Mouse (Mus musculus) liver, embryonic 16.5 days (tissue): ENCODE data around the gene Cfap157. TPM values are rescaled to one million over a fixed set of nuclear protein-coding genes. Genes with fewer than 3 reads are reported as not detected.

ENCODE experiments used
- ATAC-seq: fragments of 200-750 bp; cut with Nextera tagmentation; 2 replicates; pipeline ENCODE4 v1.8.0; 2017; ENCODE audit warnings: low read depth, mild to moderate bottlenecking, moderate number of reproducible peaks, moderate library complexity
- H3K27ac ChIP-seq: fragments of 300-500 bp; sonication (generic); 2 replicates; pipeline ENCODE4 v1.5.1; 2014; ENCODE audit warnings: mild to moderate bottlenecking, low read length
- H3K27me3 ChIP-seq: fragments of 300-500 bp; sonication (generic); 2 replicates; pipeline ENCODE4 v1.6.1; 2014; ENCODE audit warnings: low read depth, low read length, mixed read lengths; ENCODE audit not compliant: control insufficient read depth, insufficient read depth
- H3K36me3 ChIP-seq: fragments of 300-500 bp; sonication (generic); 2 replicates; pipeline ENCODE4 v1.6.1; 2014; ENCODE audit warnings: mild to moderate bottlenecking; ENCODE audit not compliant: control insufficient read depth, insufficient read depth
- H3K4me1 ChIP-seq: fragments of 300-500 bp; sonication (generic); 2 replicates; pipeline ENCODE4 v1.6.1; 2014; ENCODE audit warnings: low read depth, low read length, mixed read lengths; ENCODE audit not compliant: control insufficient read depth
- H3K4me2 ChIP-seq: fragments of 300-500 bp; sonication (generic); 2 replicates; pipeline ENCODE4 v1.6.1; 2014; ENCODE audit warnings: low read depth, low read length, mixed read lengths
- H3K4me3 ChIP-seq: fragments of 300-500 bp; sonication (generic); 2 replicates; pipeline ENCODE4 v1.5.1; 2014; ENCODE audit warnings: low read depth, mild to moderate bottlenecking, low read length
- H3K9ac ChIP-seq: fragments of 300-500 bp; sonication (generic); 2 replicates; pipeline ENCODE4 v1.6.1; 2014; ENCODE audit warnings: low read depth, low read length
- H3K9me3 ChIP-seq: fragments of 300-500 bp; sonication (generic); replicated peaks from 2 replicates; pipeline ENCODE4 v1.6.1; 2016; ENCODE audit warnings: low read length; ENCODE audit not compliant: control insufficient read depth
- WGBS: fragments of 180-500 bp; shearing (Covaris S2); extraction: QIAGEN DNeasy Blood & Tissue Kit; methylation state at CpG from one replicate; pipeline ENCODE4 v1.1.7; 2014; ENCODE audit not compliant: insufficient replicate concordance; 5-methylcytosine and 5-hydroxymethylcytosine counted together
- polyA plus RNA-seq: library from polyadenylated mRNA; unstranded; fragments of >200 nt; fragmentation: Nextera tagmentation; extraction: Ambion mirVana; gene quantifications from 2 replicates; pipeline ENCODE4 v1.2.1, GENCODE M21; 2015

The Cfap157 gene
- polyA plus RNA-seq, 1 experiment from 2014 or later = 0.05 TPM

DNA sequence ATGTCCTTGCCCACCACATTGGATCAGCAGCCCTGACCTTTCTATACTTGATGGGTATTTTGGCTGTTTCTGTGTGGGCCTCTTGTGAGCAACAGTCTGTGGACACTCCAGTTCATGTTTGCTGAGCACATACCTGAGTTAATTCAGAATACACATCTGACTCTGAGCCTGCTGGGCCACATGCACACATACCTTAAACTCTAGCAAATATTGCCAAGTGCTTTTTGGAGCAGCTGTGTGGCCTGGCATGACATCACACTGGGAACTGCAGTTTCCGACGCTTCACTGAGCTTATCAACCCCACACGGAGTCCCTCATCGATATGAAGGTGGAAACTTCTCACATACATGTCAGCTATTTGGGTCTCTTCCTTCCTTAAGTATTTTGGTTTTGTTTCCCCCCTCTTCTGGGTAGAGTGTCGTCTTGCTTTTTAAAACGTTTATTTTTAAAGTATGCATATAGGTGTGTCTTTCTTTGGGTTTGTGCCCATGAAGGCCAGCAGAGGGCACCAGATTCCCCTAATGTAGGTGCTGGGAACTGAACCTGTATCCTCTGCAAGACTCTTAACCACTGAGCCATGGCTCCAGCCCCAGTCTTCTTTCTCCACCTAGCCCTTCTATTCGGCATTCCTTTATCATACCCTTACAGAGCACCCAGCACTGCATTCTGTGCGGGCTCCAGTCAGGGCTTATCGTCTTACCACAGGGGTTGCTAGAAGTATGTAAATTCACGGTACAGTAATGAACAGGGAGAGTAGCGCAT, 37.0 kb upstream of the Cfap157 start:
- ATAC-seq = peak; percentile 32; the same call in 1 of the 2 replicates
- Histone ChIP-seq H3K9me3 (no peaks in the 10 kb centered on the region), H3K4me1 (no peaks in the 10 kb centered on the region), H3K27me3 (no peaks in the 10 kb centered on the region), H3K36me3 (no peaks in the 10 kb centered on the region), H3K9ac (no peak overlapping the region), H3K4me2 (no peak overlapping the region), H3K4me3 (no peak overlapping the region), H3K27ac (no peak overlapping the region)
- WGBS = 48% methylated on average over 11 of the region's 11 CpGs

DNA sequence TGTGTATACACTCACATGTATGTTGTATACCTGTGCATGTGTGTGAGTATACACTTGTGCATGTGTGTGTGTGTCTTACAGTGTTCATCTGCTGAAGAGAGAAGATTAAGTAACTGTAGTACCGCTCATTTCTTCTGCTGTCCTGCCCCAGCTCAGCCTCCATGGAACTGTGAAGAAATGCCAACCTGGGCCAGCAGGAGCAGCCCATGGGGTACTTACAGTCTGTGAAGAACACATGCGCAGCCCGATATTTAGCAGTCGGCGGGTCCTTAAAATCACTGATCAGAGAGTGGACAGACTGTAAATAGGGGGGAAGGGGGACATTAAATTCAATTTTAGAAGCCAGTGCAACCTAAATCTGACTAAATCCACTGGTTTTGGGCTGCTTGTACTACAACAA, 34.0 kb upstream of the Cfap157 start:
- Histone ChIP-seq H3K27ac (no peak overlapping the region), H3K9ac (no peak overlapping the region), H3K4me2 (no peak overlapping the region), H3K27me3 (no peaks in the 10 kb centered on the region), H3K9me3 (no peaks in the 10 kb centered on the region), H3K4me1 (no peaks in the 10 kb centered on the region), H3K4me3 (no peak overlapping the region), H3K36me3 (no peaks in the 10 kb centered on the region)
- no peak for ATAC-seq
- 90% methylated on average over 5 of the region's 5 CpGs for WGBS

DNA sequence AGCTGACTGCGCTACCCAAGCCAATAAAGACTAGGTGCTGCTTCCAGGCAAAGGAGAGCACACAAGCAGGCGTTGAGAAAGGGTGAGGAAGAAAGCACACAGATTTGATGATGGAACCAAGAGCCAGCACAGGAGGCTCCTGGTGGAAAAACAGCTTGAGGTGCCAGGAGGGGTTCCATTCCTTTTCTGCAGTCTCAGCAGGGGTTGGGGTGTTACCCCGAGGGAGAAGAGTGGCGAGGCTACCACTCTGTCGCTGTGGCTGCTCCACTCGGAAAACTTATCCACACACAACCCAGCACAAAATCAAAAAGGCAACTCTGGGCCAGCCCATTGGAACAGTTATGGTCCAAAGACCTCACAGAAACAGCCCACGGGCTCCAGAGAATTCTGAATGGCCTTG, 33.4 kb upstream of the Cfap157 start:
- H3K27me3 ChIP-seq = no peaks in the 10 kb centered on the region
- 68% methylated on average over 7 of the region's 7 CpGs for WGBS
- H3K9me3 ChIP-seq = no peaks in the 10 kb centered on the region
- H3K9ac ChIP-seq = no peak overlapping the region
- no peaks in the 10 kb centered on the region for H3K36me3 ChIP-seq
- no peak overlapping the region for H3K4me3 ChIP-seq
- no peak for ATAC-seq
- no peaks in the 10 kb centered on the region for H3K4me1 ChIP-seq
- H3K27ac ChIP-seq = no peak overlapping the region
- H3K4me2 ChIP-seq = no peak overlapping the region

DNA sequence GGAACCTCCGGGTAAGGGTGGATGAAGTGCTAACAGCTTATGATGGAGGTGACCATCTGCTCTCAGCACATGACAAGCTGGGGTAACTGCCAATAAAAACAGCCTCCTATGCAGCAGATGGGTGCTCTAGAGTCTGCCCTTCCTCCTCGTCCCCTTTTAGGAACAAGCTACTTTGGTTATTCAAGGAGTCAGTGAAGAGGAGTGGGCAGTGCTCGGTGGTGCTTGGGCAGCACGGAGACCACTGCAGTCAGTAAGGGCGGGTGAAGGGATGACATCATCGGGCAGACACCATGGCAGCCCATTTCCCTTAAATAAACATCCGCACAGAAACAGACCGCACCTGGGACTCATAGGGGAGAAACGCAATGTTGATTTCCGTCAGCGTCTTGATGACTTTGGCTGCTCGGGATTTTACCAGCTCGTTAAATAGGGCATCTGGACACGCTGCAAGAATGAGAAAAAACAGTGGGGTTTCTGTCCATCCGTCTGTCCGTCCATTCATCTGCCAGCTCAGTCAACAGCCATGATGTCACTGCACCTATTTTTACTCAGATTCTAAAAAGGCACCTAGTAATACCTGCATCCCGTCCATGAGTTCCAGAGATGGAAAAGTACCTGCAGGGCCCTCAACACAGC, 32.8 kb upstream of the Cfap157 start:
- H3K27ac ChIP-seq = no peak overlapping the region
- H3K36me3 ChIP-seq = no peaks in the 10 kb centered on the region
- no peaks in the 10 kb centered on the region for H3K27me3 ChIP-seq
- no peaks in the 10 kb centered on the region for H3K4me1 ChIP-seq
- no peak overlapping the region for H3K4me3 ChIP-seq
- H3K9me3 ChIP-seq = no peaks in the 10 kb centered on the region
- H3K4me2 ChIP-seq = no peak overlapping the region
- no peak overlapping the region for H3K9ac ChIP-seq
- WGBS = 63% methylated on average over 17 of the region's 17 CpGs
- no peak for ATAC-seq

DNA sequence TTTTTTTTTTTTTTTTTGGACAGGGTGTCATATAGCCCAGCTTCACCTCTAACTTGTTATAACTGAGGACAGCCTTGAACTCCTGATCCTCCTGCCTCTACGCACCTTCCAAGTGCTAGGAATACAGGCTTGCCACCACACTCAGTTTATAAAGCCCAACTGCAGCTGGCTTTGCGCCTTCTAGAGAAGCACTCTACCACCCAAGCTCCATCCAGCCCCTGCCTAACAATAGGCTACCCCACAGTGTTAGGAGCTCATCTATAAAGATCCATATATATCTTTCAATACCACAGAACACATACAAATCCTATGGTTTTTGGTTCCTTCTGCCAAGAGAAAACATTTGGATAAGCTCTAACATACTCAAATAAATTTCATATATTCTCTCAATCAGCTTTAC, 32.3 kb upstream of the Cfap157 start:
- Histone ChIP-seq H3K4me1 (no peaks in the 10 kb centered on the region), H3K9ac (no peak overlapping the region), H3K4me3 (no peak overlapping the region), H3K4me2 (no peak overlapping the region), H3K27me3 (no peaks in the 10 kb centered on the region), H3K27ac (no peak overlapping the region), H3K36me3 (no peaks in the 10 kb centered on the region), H3K9me3 (no peaks in the 10 kb centered on the region)
- WGBS = 79% methylated on average over 2 of the region's 2 CpGs
- no peak for ATAC-seq

DNA sequence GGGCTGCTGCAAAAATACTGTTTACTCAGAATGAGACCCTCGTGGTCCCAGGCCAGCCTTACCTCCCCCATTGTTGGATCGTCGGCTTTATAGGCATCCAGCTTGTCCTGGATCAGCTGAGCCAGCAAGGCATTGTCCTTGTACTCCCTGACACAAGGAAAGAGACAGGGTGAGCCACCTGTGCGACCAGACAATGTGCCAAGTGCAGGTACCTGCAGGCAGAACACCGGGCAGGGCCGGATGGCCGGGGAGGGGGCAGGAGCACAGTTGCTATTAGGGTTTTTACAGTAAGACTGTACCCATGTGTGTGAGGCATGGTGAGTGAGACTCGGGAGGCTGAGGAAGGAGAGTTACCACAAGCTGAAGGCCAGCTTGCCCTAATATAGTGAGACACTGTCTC, 27.7 kb upstream of the Cfap157 start:
- Histone ChIP-seq H3K4me3 (no peak overlapping the region), H3K9ac (no peak overlapping the region), H3K4me1 (no peaks in the 10 kb centered on the region), H3K9me3 (no peaks in the 10 kb centered on the region), H3K27ac (no peak overlapping the region), H3K27me3 (no peaks in the 10 kb centered on the region), H3K36me3 (no peaks in the 10 kb centered on the region), H3K4me2 (no peak overlapping the region)
- WGBS = 58% methylated on average over 8 of the region's 8 CpGs
- no peak for ATAC-seq

DNA sequence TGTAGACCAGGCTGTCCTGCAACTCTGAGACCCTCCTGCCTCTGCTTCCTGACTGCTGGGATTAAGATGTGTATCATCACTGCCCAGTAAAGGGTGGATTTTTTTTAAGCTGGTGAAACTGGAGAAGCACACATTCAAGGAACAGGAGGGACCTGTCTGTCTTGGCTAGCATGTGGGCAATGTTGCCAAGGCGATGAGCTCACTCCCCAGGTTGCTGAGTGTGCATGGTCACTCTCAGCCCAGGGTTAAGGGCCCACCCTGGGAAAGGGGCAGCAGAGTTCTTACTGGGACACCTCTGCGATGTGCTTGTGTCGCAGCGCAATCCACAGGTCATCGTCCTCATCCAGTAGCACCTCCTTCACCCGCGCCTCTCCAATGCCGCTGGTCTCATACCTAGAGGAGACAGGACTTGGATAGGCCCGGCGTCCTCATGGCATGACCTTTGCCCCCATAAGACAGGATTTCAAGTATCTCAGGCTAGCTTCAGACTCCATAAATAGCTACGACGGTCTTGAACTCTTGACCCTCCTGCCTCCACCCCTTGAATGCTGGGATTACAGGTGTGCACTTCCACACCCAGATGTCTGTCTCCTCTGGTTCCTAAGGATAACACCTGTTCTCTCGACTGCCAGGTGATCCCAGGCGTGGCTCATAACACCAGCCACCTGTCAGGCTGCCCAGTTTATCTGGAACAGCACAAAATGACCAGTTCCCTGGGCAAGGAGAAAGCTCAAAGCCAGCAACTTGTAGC, 24.8 kb upstream of the Cfap157 start:
- no peaks in the 10 kb centered on the region for H3K36me3 ChIP-seq
- no peaks in the 10 kb centered on the region for H3K4me1 ChIP-seq
- H3K27ac ChIP-seq = no peak overlapping the region
- no peak overlapping the region for H3K4me2 ChIP-seq
- 80% methylated on average over 14 of the region's 14 CpGs for WGBS
- H3K9me3 ChIP-seq = no peaks in the 10 kb centered on the region
- no peak for ATAC-seq
- no peaks in the 10 kb centered on the region for H3K27me3 ChIP-seq
- H3K9ac ChIP-seq = no peak overlapping the region
- H3K4me3 ChIP-seq = no peak overlapping the region

DNA sequence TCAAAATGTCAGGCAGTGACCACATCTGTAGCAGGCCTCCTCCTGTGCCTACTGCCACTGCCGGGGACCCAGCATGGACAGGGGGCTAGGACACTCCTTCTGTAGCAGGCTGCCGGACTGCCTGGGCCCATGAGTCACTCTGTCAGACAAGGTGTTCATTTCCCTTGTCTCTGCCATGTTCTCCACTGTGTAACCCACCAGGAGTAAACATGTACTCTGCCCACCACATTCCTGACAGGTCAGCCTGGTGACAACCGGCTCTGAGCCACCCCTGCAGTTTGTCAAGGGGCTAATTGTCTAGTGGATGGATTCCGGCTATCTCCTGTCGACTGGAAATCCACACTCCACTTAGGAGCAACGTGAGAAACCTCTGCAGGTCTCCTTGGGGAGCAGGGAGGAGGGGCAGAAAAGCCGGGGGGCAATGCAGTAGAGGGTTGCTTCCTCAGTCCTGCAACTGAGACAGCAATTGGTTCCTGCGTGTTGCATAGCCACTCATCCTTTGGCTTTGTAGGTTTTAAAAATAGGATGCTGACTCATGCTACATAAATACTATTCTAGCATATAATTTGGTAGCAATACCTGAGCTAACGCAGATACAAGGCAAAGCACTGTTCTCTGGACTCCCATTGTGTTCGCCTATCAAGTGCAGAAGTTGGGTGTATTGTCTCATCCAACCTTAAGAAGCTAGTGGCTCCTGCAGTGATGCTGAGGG, 14.2 kb upstream of the Cfap157 start:
- Histone ChIP-seq H3K4me1 (no peaks in the 10 kb centered on the region), H3K27ac (no peak overlapping the region), H3K4me3 (no peak overlapping the region), H3K9me3 (no peaks in the 10 kb centered on the region), H3K4me2 (no peak overlapping the region), H3K27me3 (no peaks in the 10 kb centered on the region), H3K9ac (no peak overlapping the region), H3K36me3 (no peaks in the 10 kb centered on the region)
- 54% methylated on average over 10 of the region's 10 CpGs for WGBS
- no peak; the same call in 1 of the 2 replicates for ATAC-seq
